Mouse (Mus musculus) cortical plate, adult 2 months (tissue): Measurements from ENCODE around the gene Mcm2.

Experiments
- CTCF ChIP-seq: fragments of 200-500 bp; IDR thresholded peaks from 2 replicates; pipeline ENCODE4 v1.5.1; 2011; ENCODE audit warnings: mild to moderate bottlenecking, control low read depth, low read length; ENCODE audit not compliant: insufficient read depth; ENCODE audit errors: extremely low read depth
- POLR2A ChIP-seq: fragments of 200-500 bp; IDR thresholded peaks from 2 replicates; pipeline ENCODE4 v1.6.1; 2011; ENCODE audit warnings: mild to moderate bottlenecking, low read length, control low read depth; ENCODE audit not compliant: insufficient read depth; ENCODE audit errors: extremely low read depth

GRCm38 (mm10) chr6:88940090-88940916 is 41.7 kb upstream of the Mcm2 start:
- TF ChIP-seq CTCF (no peak), POLR2A (no peak)
